Mouse (Mus musculus): ENCODE data around the gene Ppfibp1. TPM values are rescaled to one million over a fixed set of nuclear protein-coding genes. Genes with fewer than 3 reads are reported as not detected.

The Ppfibp1 gene
- 10 to 100 TPM in 1 of 2 experiments, 1 to 10 TPM in 1; 7.7 to 13.1 TPM for polyA plus RNA-seq (2017; shearing (Covaris generic))

DNA sequence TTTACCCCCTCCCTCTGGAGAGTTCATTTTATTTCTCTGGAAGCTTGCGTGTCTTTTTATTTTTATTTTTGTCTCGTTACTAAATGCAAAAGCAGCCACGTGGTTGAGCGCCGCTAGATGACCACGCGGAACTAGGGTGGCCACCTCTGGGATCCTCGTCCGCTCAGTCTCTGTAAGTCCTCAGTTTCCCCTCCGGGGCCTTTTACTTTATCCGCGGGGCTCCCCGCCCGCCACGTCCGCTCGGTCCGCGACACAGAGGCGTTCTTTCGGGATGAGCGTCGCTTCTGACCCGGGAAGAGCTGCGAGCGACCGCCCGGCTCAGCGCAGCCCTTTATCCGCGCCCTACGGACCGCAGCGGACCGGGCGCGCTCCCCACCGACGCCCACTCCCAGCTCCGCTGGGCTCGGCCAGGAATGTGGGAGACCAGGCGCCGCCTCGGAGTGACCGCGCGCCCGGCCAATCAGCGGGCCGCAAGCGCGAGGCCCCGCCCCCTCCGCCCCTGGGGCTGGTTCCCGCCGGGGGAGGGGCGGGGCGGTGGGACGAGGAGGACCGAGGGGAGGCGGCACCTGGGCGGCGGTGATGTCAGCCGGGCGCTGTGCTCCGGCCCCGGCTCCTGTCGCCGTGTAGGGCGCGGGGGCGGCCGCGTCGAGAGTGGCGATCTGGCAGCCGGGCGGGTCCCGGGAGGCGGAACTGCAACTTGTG is at the start of gene Ppfibp1:
Gene Ppfibp1, plus strand, starts transcription at position 530 of the 702 bp plus-strand sequence.

DNA sequence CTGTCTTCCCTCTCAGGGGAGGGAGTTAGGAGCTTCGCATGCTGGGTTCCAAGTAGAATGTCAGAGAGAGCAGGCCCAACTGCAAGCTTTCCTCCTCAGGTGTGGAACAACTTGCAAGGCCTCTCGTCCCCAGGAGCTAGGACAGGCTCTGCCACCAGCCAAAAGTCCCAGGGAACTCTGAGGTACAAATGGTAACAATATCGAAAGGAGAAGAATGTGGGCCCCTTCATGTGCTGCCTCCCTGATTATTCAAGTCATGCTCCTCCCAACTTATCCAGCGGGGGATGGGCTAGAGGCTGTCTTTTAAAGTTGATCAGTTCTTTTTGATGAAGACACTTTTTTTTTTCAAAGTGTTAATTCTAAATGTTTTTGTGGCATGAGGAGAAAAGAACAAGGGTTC is 38.2 kb upstream of the Ppfibp1 start, which contains the start of gene Smco2:
Gene Smco2, plus strand, starts transcription at position 55 of the 400 bp plus-strand sequence.

DNA sequence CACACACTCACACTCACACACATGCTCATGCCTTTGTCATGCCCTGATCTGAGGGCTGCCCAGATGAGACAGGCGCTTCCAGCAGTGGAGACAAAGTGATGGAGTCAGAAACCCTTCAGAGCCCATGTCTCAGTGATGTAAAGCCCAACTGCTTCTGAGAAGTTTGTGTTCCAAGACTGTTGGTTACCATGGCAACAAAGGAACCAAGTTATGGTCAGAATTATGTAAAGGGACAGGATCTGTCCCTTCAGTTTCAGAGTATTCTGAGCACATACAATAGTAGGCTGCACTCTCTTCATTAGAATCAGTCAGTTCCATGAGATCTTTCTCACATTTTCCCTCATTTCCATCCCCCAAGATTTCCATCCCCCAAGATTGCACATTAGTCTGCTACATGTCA is 66.0 kb downstream of the Ppfibp1 start, which contains the start of gene 1700034J05Rik:
Gene 1700034J05Rik, minus strand, starts transcription at position 165 of the 400 bp plus-strand sequence.

DNA sequence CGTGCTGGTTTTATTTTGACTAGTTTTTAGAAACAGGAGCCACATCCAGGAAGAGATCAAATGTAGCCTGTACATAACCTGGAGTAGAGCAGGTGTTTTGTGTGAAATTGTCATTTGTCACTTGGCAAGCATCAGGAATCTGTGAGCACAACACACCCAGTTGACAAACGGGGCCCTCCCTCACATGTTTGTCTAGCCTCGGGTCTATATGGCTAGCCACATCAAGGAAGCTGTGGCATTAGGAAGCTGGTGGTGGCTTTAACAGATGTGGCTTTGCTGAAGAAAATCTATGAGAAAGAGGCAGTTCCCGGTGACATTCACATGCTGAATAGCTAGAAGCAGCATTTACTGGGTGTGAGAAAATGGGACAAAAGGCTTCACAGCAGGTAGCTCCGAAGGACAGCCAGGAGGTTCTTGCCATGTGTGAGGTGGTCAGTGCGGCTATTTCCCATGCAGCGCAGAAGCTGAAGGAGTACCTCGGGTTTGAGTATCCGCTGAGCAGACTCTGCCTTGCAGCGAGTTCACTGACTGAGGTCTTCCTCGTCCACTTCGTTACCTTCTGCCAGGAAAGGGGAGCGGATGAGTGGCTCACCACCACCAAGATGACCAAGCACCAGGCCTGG is 144.1 kb downstream of the Ppfibp1 start, which contains the start of gene Rep15:
Gene Rep15, plus strand, starts transcription at position 282 of the 623 bp plus-strand sequence.

DNA sequence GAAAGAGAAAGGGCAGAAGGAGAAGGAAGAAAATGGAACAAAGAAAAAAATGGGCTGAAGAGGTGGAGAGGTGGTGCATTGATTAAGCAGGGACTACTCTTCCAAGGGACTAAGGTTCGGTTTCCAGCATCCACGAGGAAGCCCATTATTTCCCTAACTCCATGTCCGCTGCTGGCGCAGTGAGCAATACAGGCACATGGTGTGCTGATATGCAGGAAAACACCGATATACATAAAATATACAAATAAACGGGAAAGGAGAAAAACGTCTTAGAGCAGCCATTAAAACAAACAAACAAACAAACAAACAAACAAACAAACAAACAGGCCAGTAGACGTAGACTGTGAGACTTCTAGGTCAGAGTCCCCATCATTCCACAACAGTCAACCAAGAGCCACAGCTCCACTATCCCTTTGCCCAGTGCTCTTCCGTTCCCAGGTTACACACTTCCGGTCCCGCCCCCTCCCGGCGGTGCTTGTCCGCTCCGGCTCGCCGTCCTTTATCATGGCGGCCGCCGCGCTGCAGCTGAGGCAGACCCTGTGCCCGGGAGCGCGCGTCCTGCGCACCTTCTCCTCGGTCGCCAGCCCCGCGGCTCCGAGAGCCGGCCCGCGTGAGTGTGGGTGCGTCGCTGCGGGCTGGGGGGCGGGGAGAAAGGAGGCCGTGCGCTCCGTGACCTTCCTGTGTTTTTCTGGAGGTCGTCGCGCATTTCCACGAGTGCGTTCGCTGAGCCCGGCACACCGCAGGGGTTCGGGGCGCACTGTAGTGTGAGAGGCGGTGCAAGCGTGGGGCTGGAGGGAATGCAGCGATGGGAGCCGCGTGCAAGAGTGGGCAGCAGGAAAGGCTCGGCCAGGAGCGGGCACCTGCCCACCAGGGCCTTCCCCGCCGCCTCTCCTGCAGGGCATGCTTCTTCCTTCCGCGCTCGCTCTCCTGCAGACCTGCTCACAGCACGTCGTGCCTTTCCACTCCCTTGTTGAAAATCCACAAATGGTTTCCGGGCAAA is 154.3 kb downstream of the Ppfibp1 start, which contains the start of gene Mrps35:
Gene Mrps35, plus strand, starts transcription at position 474 of the 1,000 bp plus-strand sequence.

Other genes with a start within 250 kb of the Ppfibp1 start
- gene Med21, start 245.9 kb upstream of the Ppfibp1 start, polyA plus RNA-seq (2017; shearing (Covaris generic)) = 10 to 100 TPM; 67.7 to 99.4 TPM
- 10 to 100 TPM; 25.0 to 30.4 TPM for gene Tm7sf3, start 245.7 kb upstream of the Ppfibp1 start, polyA plus RNA-seq (2017; shearing (Covaris generic))
- 1 to 10 TPM; 8.8 to 9.5 TPM for gene Stk38l, start 163.5 kb upstream of the Ppfibp1 start, polyA plus RNA-seq (2017; shearing (Covaris generic))
- gene Arntl2, start 92.4 kb upstream of the Ppfibp1 start, polyA plus RNA-seq (2017; shearing (Covaris generic)) = 1 to 10 TPM in 1 of 2 experiments, under 1 TPM in 1; 0.25 to 1.9 TPM
- 1 to 10 TPM in 1 of 2 experiments, not detected in 1; 1.2 TPM for gene Smco2, start 38.4 kb upstream of the Ppfibp1 start, polyA plus RNA-seq (2017; shearing (Covaris generic))
- not detected for gene 1700034J05Rik, start 65.9 kb downstream of the Ppfibp1 start, polyA plus RNA-seq (2017; shearing (Covaris generic))
- gene Rep15, start 144.1 kb downstream of the Ppfibp1 start, polyA plus RNA-seq (2017; shearing (Covaris generic)) = 1 to 10 TPM in 1 of 2 experiments, under 1 TPM in 1; 0.17 to 1.5 TPM
- 10 to 100 TPM; 84.8 to 86.8 TPM for gene Mrps35, start 154.3 kb downstream of the Ppfibp1 start, polyA plus RNA-seq (2017; shearing (Covaris generic))
- gene Mansc4, start 198.5 kb downstream of the Ppfibp1 start, polyA plus RNA-seq (2017; shearing (Covaris generic)) = not detected
- 10 to 100 TPM; 11.3 to 21.7 TPM for gene Klhl42, start 202.9 kb downstream of the Ppfibp1 start, polyA plus RNA-seq (2017; shearing (Covaris generic))

Measured in inflammation-experienced regulatory T-cells (primary cell).